In the genomic region with DNA sequence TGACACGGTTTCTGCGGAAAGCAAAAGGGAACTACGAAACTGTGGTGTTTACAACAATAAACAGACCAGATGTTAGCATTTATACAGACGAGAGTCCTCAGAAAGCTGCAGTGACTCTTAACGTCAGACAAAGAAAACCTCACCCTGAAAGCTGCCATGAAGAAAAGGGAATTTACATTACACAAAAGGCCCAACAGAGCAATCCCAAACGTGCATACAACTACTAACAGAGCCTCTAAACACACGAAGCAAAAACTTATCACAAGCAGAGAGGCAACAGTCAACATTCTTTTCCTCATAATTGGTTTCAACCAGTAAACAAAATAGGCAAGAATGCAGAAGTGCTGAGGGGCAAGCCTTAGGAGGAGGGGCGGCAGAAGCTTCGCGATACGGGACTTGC, we compare ENCODE assay signal across 27 mouse cellular contexts. TPM values are rescaled to one million over a fixed set of nuclear protein-coding genes. Genes with fewer than 3 reads are reported as not detected.
A peak's percentile ranks its signal among the peaks of the same experiment; 100 is the strongest.
DNase-seq lines count a peak whose midpoint lies in the region; ATAC-seq and TF ChIP-seq lines count a peak whose summit lies in the region.
"Had no signal": no experiment of that assay in that cellular context is flagged by ENCODE, and none has a peak within 500 bp of the region (broad histone marks: within the 10 kb centered on the region; RNA-seq: fewer than 3 reads in every experiment).

No protein-coding gene starts in this region.

- H3K36me3 ChIP-seq in embryonic facial prominence, embryonic 13.5 days, result no peaks in the 10 kb centered on the region
- no peaks in the 10 kb centered on the region for H3K36me3 ChIP-seq in embryonic facial prominence, embryonic 10.5 days (replicated peaks)
- no peaks in the 10 kb centered on the region for H3K36me3 ChIP-seq in liver, adult 2 months (ENCODE audit: control insufficient read depth, insufficient read depth, low read length)
- H3K36me3 ChIP-seq in liver, embryonic 11.5 days (ENCODE audit: control insufficient read depth, insufficient read depth, low read length), result no peaks in the 10 kb centered on the region
- no peaks in the 10 kb centered on the region for H3K36me3 ChIP-seq in intestine, embryonic 16.5 days (ENCODE audit: control insufficient read depth, insufficient read depth, low read length)
- H3K36me3 ChIP-seq: heart, embryonic 13.5 days; kidney, embryonic 15.5 days; limb, embryonic 15.5 days; midbrain, embryonic 12.5 days had no signal

- H3K4me2 ChIP-seq in embryonic facial prominence, embryonic 13.5 days, result peak overlapping the region; percentile 22; the same call in 1 of the 2 replicates
- H3K4me2 ChIP-seq in liver, embryonic 11.5 days, result no peak overlapping the region
- H3K4me2 ChIP-seq in intestine, embryonic 16.5 days (ENCODE audit: low read depth, low read length), result no peak overlapping the region
- H3K4me2 ChIP-seq: forebrain, embryonic 13.5 days; heart, embryonic 13.5 days; kidney, embryonic 15.5 days; limb, embryonic 15.5 days; midbrain, embryonic 12.5 days had no signal

- no peaks in the 10 kb centered on the region for H3K27me3 ChIP-seq in embryonic facial prominence, embryonic 13.5 days
- no peaks in the 10 kb centered on the region for H3K27me3 ChIP-seq in embryonic facial prominence, embryonic 10.5 days (replicated peaks; ENCODE audit: low read depth, poor library complexity, severe bottlenecking)
- H3K27me3 ChIP-seq in liver, adult 2 months (ENCODE audit: control insufficient read depth, insufficient read depth, low read length), result no peaks in the 10 kb centered on the region
- H3K27me3 ChIP-seq in liver, embryonic 11.5 days (replicated peaks; ENCODE audit: control insufficient read depth, insufficient read depth, low read length), result no peaks in the 10 kb centered on the region
- H3K27me3 ChIP-seq in intestine, embryonic 16.5 days (replicated peaks; ENCODE audit: control insufficient read depth, insufficient read depth, low read length), result no peaks in the 10 kb centered on the region
- H3K27me3 ChIP-seq: forebrain, embryonic 13.5 days; heart, embryonic 13.5 days; kidney, embryonic 15.5 days; limb, embryonic 15.5 days; midbrain, embryonic 12.5 days had no signal

- no peak for DNase-seq in embryonic facial prominence, embryonic 10.5 days (ENCODE audit: low spot score)
- DNase-seq in liver, adult 2 months (ENCODE audit: extremely low read depth, low read depth, low spot score), result no peak
- DNase-seq in liver, embryonic 11.5 days (ENCODE audit: low spot score), result no peak
- DNase-seq in R1 (ENCODE audit: low read depth, low spot score), result peak; percentile 76
- no peak for DNase-seq in urinary bladder, adult 2 months (ENCODE audit: low spot score)
- no peak for DNase-seq in left cerebral cortex, adult 9 months (ENCODE audit: low spot score in 2 of 2)
- DNase-seq: adrenal gland, postnatal 14 days; cerebellum, adult 11-12 months; cerebellum, postnatal 14 days; embryo, embryonic 11 days; layer of hippocampus, postnatal 36 days; lung, adult 2 months; lung, postnatal 4 days; thymus, postnatal 36 days had no signal

- peak overlapping the region; percentile 79 for H3K27ac ChIP-seq in embryonic facial prominence, embryonic 13.5 days
- no peak overlapping the region for H3K27ac ChIP-seq in embryonic facial prominence, embryonic 10.5 days (replicated peaks)
- H3K27ac ChIP-seq in liver, adult 2 months (replicated peaks; ENCODE audit: insufficient read depth, low read depth, low read length), result 0 out of 2 replicates have a peak overlapping the region, but pooled peaks have one; percentile 7
- H3K27ac ChIP-seq in liver, embryonic 11.5 days (ENCODE audit: low read depth, low read length), result no peak overlapping the region
- peak overlapping the region; percentile 61; the same call in 1 of the 2 replicates for H3K27ac ChIP-seq in intestine, embryonic 16.5 days (ENCODE audit: low read length)
- H3K27ac ChIP-seq: forebrain, embryonic 13.5 days; limb, embryonic 15.5 days; midbrain, embryonic 12.5 days had no signal

- peaks cover 32% of the 10 kb centered on the region for H3K79me2 ChIP-seq in liver, adult 2 months (ENCODE audit: control insufficient read depth, insufficient read depth, low read length)

- H3K9ac ChIP-seq in embryonic facial prominence, embryonic 13.5 days, result peak overlapping the region; percentile 37; the same call in 1 of the 2 replicates
- H3K9ac ChIP-seq in liver, adult 2 months (ENCODE audit: low read depth, low read length), result no peak overlapping the region
- no peak overlapping the region for H3K9ac ChIP-seq in liver, embryonic 11.5 days (ENCODE audit: low read depth, low read length)
- H3K9ac ChIP-seq in intestine, embryonic 16.5 days (ENCODE audit: low read depth, low read length), result no peak overlapping the region
- H3K9ac ChIP-seq: forebrain, embryonic 13.5 days; kidney, embryonic 15.5 days; limb, embryonic 15.5 days; midbrain, embryonic 12.5 days had no signal

- H3K4me3 ChIP-seq in embryonic facial prominence, embryonic 13.5 days, result no peak overlapping the region
- H3K4me3 ChIP-seq in embryonic facial prominence, embryonic 10.5 days, result no peak overlapping the region
- no peak overlapping the region for H3K4me3 ChIP-seq in liver, adult 2 months (ENCODE audit: insufficient read depth, low read depth, low read length)
- H3K4me3 ChIP-seq in liver, embryonic 11.5 days (ENCODE audit: low read depth, low read length), result no peak overlapping the region
- no peak overlapping the region for H3K4me3 ChIP-seq in intestine, embryonic 16.5 days (ENCODE audit: low read length)
- H3K4me3 ChIP-seq: forebrain, embryonic 13.5 days; heart, embryonic 13.5 days; kidney, embryonic 15.5 days; limb, embryonic 15.5 days; midbrain, embryonic 12.5 days had no signal

- H3K4me1 ChIP-seq in embryonic facial prominence, embryonic 13.5 days, result peaks cover 36% of the 10 kb centered on the region
- H3K4me1 ChIP-seq in embryonic facial prominence, embryonic 10.5 days, result peaks cover 56% of the 10 kb centered on the region
- peaks cover 18% of the 10 kb centered on the region for H3K4me1 ChIP-seq in liver, adult 2 months (ENCODE audit: control insufficient read depth, insufficient read depth, low read length)
- H3K4me1 ChIP-seq in liver, embryonic 11.5 days (replicated peaks; ENCODE audit: control insufficient read depth, insufficient read depth, low read length), result no peaks in the 10 kb centered on the region
- peaks cover 59% of the 10 kb centered on the region for H3K4me1 ChIP-seq in intestine, embryonic 16.5 days (ENCODE audit: control insufficient read depth, insufficient read depth, low read length)

- WGBS in embryonic facial prominence, embryonic 13.5 days, result 35% methylated on average over 11 of the region's 11 CpGs
- WGBS in embryonic facial prominence, embryonic 10.5 days, result 57% methylated on average over 11 of the region's 11 CpGs
- WGBS in liver, adult 2 months, result 77% methylated on average over 11 of the region's 11 CpGs
- 71% methylated on average over 11 of the region's 11 CpGs for WGBS in liver, embryonic 11.5 days
- WGBS in intestine, embryonic 16.5 days, result 47% methylated on average over 11 of the region's 11 CpGs

- TF ChIP-seq POLR2A in liver, adult 2 months (IDR thresholded peaks at IDR 0.05; ENCODE audit: extremely low read depth, insufficient read depth, low read length), result no peak

- no peak for TF ChIP-seq CTCF in liver, adult 2 months (IDR thresholded peaks at IDR 0.05; ENCODE audit: low read depth, low read length)

- no peaks in the 10 kb centered on the region for H3K9me3 ChIP-seq in embryonic facial prominence, embryonic 13.5 days
- no peaks in the 10 kb centered on the region for H3K9me3 ChIP-seq in embryonic facial prominence, embryonic 10.5 days
- H3K9me3 ChIP-seq in liver, embryonic 11.5 days (ENCODE audit: control insufficient read depth, low read length), result no peaks in the 10 kb centered on the region
- no peaks in the 10 kb centered on the region for H3K9me3 ChIP-seq in intestine, embryonic 16.5 days (ENCODE audit: control insufficient read depth, low read length)
- H3K9me3 ChIP-seq: forebrain, embryonic 13.5 days; heart, embryonic 13.5 days; kidney, embryonic 15.5 days; limb, embryonic 15.5 days; midbrain, embryonic 12.5 days had no signal

- ATAC-seq in embryonic facial prominence, embryonic 13.5 days (ENCODE audit: insufficient number of reproducible peaks, insufficient read depth, low FRiP score, low TSS enrichment, low read depth), result no peak
- no peak for ATAC-seq in liver, embryonic 11.5 days (replicated peaks; ENCODE audit: low FRiP score)
- ATAC-seq in intestine, embryonic 16.5 days, result no peak
- ATAC-seq: activated CD4-positive, CD25-positive, alpha-beta regulatory T cell, adult 4 months; forebrain, embryonic 13.5 days had no signal

RNA-seq across cellular contexts. Expression of a gene that starts 18.9 kb away (rescaled TPM):
- polyA plus RNA-seq in embryonic facial prominence, embryonic 13.5 days (2015; fragmentation: Nextera tagmentation; extraction: Ambion mirVana), result 3.6 and 3.7 TPM in 2 replicates
- 2.2 and 2.4 TPM in 2 replicates for polyA plus RNA-seq in embryonic facial prominence, embryonic 10.5 days (2016; fragmentation: Nextera tagmentation; extraction: Ambion mirVana)
- total RNA-seq in liver, adult 2 months (2014; rRNA removed), result 9.8 and 15.2 TPM in 2 replicates
- 10.0 and 12.7 TPM in 2 replicates for polyA plus RNA-seq in liver, adult 2 months (2012; rRNA removed)
- 1.2 and 1.3 TPM in 2 replicates for polyA plus RNA-seq in liver, embryonic 11.5 days (2014; fragmentation: Nextera tagmentation; extraction: Ambion mirVana)
- 4.2 and 5.1 TPM in 2 replicates for polyA plus RNA-seq in intestine, embryonic 16.5 days (2015; fragmentation: Nextera tagmentation; extraction: Ambion mirVana)
- 31.4 and 32.1 TPM in 2 replicates for polyA plus RNA-seq in urinary bladder, adult 2 months (2012; rRNA removed)

RNA-seq across cellular contexts. Expression of a gene that starts 37.5 kb away (rescaled TPM):
- polyA plus RNA-seq in embryonic facial prominence, embryonic 13.5 days (2015; fragmentation: Nextera tagmentation; extraction: Ambion mirVana), result 174 and 185 TPM in 2 replicates
- 93.4 and 105 TPM in 2 replicates for polyA plus RNA-seq in embryonic facial prominence, embryonic 10.5 days (2016; fragmentation: Nextera tagmentation; extraction: Ambion mirVana)
- 6.3 and 8.1 TPM in 2 replicates for total RNA-seq in liver, adult 2 months (2014; rRNA removed)
- polyA plus RNA-seq in liver, adult 2 months (2012; rRNA removed), result 12.1 and 24.6 TPM in 2 replicates
- 62.4 and 65.0 TPM in 2 replicates for polyA plus RNA-seq in liver, embryonic 11.5 days (2014; fragmentation: Nextera tagmentation; extraction: Ambion mirVana)
- 98.2 and 105 TPM in 2 replicates for polyA plus RNA-seq in intestine, embryonic 16.5 days (2015; fragmentation: Nextera tagmentation; extraction: Ambion mirVana)
- polyA plus RNA-seq in urinary bladder, adult 2 months (2012; rRNA removed), result 72.8 and 74.9 TPM in 2 replicates

RNA-seq across cellular contexts. Expression of a gene that starts 54.6 kb away (rescaled TPM):
- polyA plus RNA-seq in embryonic facial prominence, embryonic 13.5 days (2015; fragmentation: Nextera tagmentation; extraction: Ambion mirVana), result not detected in 2 replicates
- polyA plus RNA-seq in embryonic facial prominence, embryonic 10.5 days (2016; fragmentation: Nextera tagmentation; extraction: Ambion mirVana), result not detected in 2 replicates
- not detected in 2 replicates for total RNA-seq in liver, adult 2 months (2014; rRNA removed)
- polyA plus RNA-seq in liver, adult 2 months (2012; rRNA removed), result not detected in 2 replicates
- polyA plus RNA-seq in liver, embryonic 11.5 days (2014; fragmentation: Nextera tagmentation; extraction: Ambion mirVana), result not detected in 2 replicates
- not detected in 2 replicates for polyA plus RNA-seq in intestine, embryonic 16.5 days (2015; fragmentation: Nextera tagmentation; extraction: Ambion mirVana)
- polyA plus RNA-seq in urinary bladder, adult 2 months (2012; rRNA removed), result not detected in 2 replicates
- total RNA-seq: adrenal gland, postnatal 14 days; gastrocnemius, adult 8-10 months; granulocyte monocyte progenitor cell, adult 5-6 weeks; layer of hippocampus, postnatal 36 days; left cerebral cortex, postnatal 25 days had no signal
- polyA plus RNA-seq: activated CD4-positive, CD25-positive, alpha-beta regulatory T cell, adult 4 months; forebrain, embryonic 13.5 days; frontal cortex, adult 2 months; heart, embryonic 13.5 days; hindbrain, embryonic 11.5 days; kidney, embryonic 15.5 days; limb, embryonic 15.5 days; lung, adult 2 months; midbrain, embryonic 12.5 days had no signal

RNA-seq across cellular contexts. Expression of a gene that starts 55.3 kb away (rescaled TPM):
- not detected in 2 replicates for polyA plus RNA-seq in embryonic facial prominence, embryonic 13.5 days (2015; fragmentation: Nextera tagmentation; extraction: Ambion mirVana)
- not detected in 2 replicates for polyA plus RNA-seq in embryonic facial prominence, embryonic 10.5 days (2016; fragmentation: Nextera tagmentation; extraction: Ambion mirVana)
- not detected in 2 replicates for total RNA-seq in liver, adult 2 months (2014; rRNA removed)
- polyA plus RNA-seq in liver, adult 2 months (2012; rRNA removed), result not detected in 2 replicates
- polyA plus RNA-seq in liver, embryonic 11.5 days (2014; fragmentation: Nextera tagmentation; extraction: Ambion mirVana), result not detected in 2 replicates
- polyA plus RNA-seq in intestine, embryonic 16.5 days (2015; fragmentation: Nextera tagmentation; extraction: Ambion mirVana), result not detected in 2 replicates
- not detected in 2 replicates for polyA plus RNA-seq in urinary bladder, adult 2 months (2012; rRNA removed)
- total RNA-seq: adrenal gland, postnatal 14 days; gastrocnemius, adult 8-10 months; granulocyte monocyte progenitor cell, adult 5-6 weeks; layer of hippocampus, postnatal 36 days; left cerebral cortex, postnatal 25 days had no signal
- polyA plus RNA-seq: activated CD4-positive, CD25-positive, alpha-beta regulatory T cell, adult 4 months; forebrain, embryonic 13.5 days; frontal cortex, adult 2 months; heart, embryonic 13.5 days; hindbrain, embryonic 11.5 days; kidney, embryonic 15.5 days; limb, embryonic 15.5 days; lung, adult 2 months; midbrain, embryonic 12.5 days had no signal

Comparison
In these comparisons a context has a peak if more than half of its experiments do, and no peak if none do; other contexts are left out.
1. H3K27ac ChIP-seq: peak in embryonic facial prominence, embryonic 13.5 days (single experiment), liver, adult 2 months (single experiment) and intestine, embryonic 16.5 days (single experiment); none in embryonic facial prominence, embryonic 10.5 days (single experiment) and liver, embryonic 11.5 days (single experiment).